Mouse (Mus musculus) limb, embryonic 13.5 days (tissue): ENCODE measurements around the gene Ephb1. TPM values are rescaled to one million over a fixed set of nuclear protein-coding genes. Genes with fewer than 3 reads are reported as not detected.

Experiments
- ATAC-seq: fragments of 200-750 bp; cut with Nextera tagmentation; 2 replicates; pipeline ENCODE4 v1.8.0; 2017; ENCODE audit warnings: low read depth, moderate number of reproducible peaks, moderate TSS enrichment; ENCODE audit not compliant: low FRiP score
- H3K27ac ChIP-seq: fragments of 300-500 bp; sonication (generic); 2 replicates; pipeline ENCODE4 v1.5.1; 2015; ENCODE audit warnings: inconsistent platforms, mild to moderate bottlenecking, moderate library complexity
- H3K27me3 ChIP-seq: fragments of 300-500 bp; sonication (generic); 2 replicates; pipeline ENCODE4 v1.6.1; 2015; ENCODE audit warnings: mild to moderate bottlenecking, inconsistent platforms
- H3K36me3 ChIP-seq: fragments of 300-500 bp; sonication (generic); 2 replicates; pipeline ENCODE4 v1.6.1; 2015; ENCODE audit warnings: inconsistent platforms, mild to moderate bottlenecking, moderate library complexity
- H3K4me1 ChIP-seq: fragments of 300-500 bp; sonication (generic); 2 replicates; pipeline ENCODE4 v1.6.1; 2015; ENCODE audit warnings: inconsistent platforms
- H3K4me2 ChIP-seq: fragments of 300-500 bp; sonication (generic); replicated peaks from 2 replicates; pipeline ENCODE4 v1.6.1; 2015; ENCODE audit warnings: inconsistent platforms, mild to moderate bottlenecking, moderate library complexity
- H3K4me3 ChIP-seq: fragments of 300-500 bp; sonication (generic); 2 replicates; pipeline ENCODE4 v1.5.1; 2015; ENCODE audit warnings: moderate library complexity, mild to moderate bottlenecking, inconsistent platforms
- H3K9ac ChIP-seq: fragments of 300-500 bp; sonication (generic); 2 replicates; pipeline ENCODE4 v1.6.1; 2015; ENCODE audit warnings: mild to moderate bottlenecking, inconsistent platforms
- H3K9me3 ChIP-seq: fragments of 300-500 bp; sonication (generic); 2 replicates; pipeline ENCODE4 v1.6.1; 2016; ENCODE audit warnings: inconsistent platforms
- WGBS: fragments of 180-500 bp; shearing (Covaris S2); methylation state at CpG from one replicate; pipeline ENCODE4 v1.1.7; 2015; 5-methylcytosine and 5-hydroxymethylcytosine counted together
- polyA plus RNA-seq: library from polyadenylated mRNA; unstranded; fragments of >200 nt; fragmentation: Nextera tagmentation; extraction: Ambion mirVana; gene quantifications from 2 replicates; pipeline ENCODE4 v1.2.1, GENCODE M21; 2015

Gene Ephb1
- polyA plus RNA-seq, 1 experiment from 2014 or later: 4.2 TPM

DNA sequence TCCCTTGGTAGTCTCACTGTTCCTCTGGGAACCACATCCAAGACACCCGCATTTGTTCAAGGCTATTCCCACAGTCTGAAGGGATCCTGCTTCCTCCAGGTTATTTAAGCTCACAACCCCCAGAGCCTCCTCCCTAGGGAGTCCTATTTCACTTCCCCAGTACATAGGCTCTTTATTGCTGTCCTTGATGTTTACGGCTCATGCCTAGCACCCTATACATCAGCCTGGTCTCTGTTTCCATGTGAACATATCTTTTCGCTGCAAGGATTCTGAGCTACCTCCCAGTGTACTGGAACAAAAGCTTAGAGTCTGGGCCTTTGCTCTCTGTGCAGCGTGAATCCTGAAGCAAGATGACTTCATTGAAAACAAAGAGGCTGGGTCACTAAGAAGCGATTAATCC, 351.6 kb downstream of the Ephb1 start:
- Histone ChIP-seq H3K4me3 (no peak overlapping the region), H3K4me1 (peaks cover 3% of the 10 kb centered on the region; the same call in 1 of the 2 replicates), H3K36me3 (no peaks in the 10 kb centered on the region), H3K4me2 (no peak overlapping the region), H3K27ac (no peak overlapping the region), H3K9me3 (no peaks in the 10 kb centered on the region), H3K9ac (no peak overlapping the region), H3K27me3 (no peaks in the 10 kb centered on the region)
- 35% methylated on average over 5 of the region's 5 CpGs for WGBS
- ATAC-seq: no peak

DNA sequence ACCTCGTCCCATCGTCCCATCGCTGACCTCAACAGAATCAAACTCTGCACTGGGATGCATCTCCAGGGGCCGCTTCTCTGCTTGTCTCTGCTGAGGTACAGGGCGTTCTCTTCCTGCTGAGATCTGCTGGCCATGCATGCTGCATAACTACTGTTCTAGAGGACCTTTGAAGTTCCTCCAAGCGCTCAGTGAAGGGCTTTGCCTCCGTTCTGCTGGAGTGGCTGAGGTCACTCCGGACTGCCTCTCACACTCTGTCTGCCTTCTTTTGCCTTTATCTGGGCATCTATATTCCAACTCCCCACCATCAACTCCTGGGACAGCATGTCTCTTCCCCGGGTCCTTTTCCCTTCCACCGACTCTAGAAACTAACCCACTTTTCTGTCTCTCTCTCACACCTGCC, 352.3 kb downstream of the Ephb1 start:
- Histone ChIP-seq H3K4me3 (no peak overlapping the region), H3K9ac (no peak overlapping the region), H3K4me1 (peaks cover 3% of the 10 kb centered on the region; the same call in 1 of the 2 replicates), H3K27ac (no peak overlapping the region), H3K27me3 (no peaks in the 10 kb centered on the region), H3K9me3 (no peaks in the 10 kb centered on the region), H3K36me3 (no peaks in the 10 kb centered on the region), H3K4me2 (no peak overlapping the region)
- WGBS: 82% methylated on average over 10 of the region's 10 CpGs
- ATAC-seq: no peak

DNA sequence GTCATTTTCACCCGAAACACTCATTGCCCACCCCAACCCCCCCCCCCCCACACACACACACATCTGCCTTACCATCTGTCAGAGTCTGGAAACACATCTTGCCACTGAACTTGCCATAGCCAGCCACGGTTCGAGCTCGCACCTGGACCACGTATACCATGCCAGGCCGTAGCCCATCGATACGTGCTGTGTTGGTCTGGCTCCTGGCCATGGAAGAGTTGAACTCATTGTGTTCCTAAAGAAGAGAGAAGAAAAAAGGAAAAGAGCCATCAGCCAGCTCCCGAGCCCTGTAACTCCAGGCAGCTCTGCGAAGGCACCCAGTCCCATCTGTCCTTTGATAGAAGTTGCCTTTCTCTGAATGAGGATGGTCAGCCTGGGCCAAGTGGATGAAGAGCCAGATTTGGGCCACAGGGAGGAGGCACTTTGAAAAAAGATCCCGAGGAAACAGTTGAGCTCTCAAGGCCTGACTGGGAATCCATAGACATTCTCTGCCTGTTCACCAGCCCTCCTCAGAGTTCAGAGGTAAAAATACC, 352.8 kb downstream of the Ephb1 start:
- peaks cover 3% of the 10 kb centered on the region; the same call in 1 of the 2 replicates for H3K4me1 ChIP-seq
- 94% methylated on average over 11 of the region's 11 CpGs for WGBS
- H3K36me3 ChIP-seq: no peaks in the 10 kb centered on the region
- H3K27me3 ChIP-seq: no peaks in the 10 kb centered on the region
- H3K27ac ChIP-seq: no peak overlapping the region
- H3K9me3 ChIP-seq: no peaks in the 10 kb centered on the region
- no peak for ATAC-seq
- no peak overlapping the region for H3K4me3 ChIP-seq
- no peak overlapping the region for H3K9ac ChIP-seq
- H3K4me2 ChIP-seq: no peak overlapping the region

DNA sequence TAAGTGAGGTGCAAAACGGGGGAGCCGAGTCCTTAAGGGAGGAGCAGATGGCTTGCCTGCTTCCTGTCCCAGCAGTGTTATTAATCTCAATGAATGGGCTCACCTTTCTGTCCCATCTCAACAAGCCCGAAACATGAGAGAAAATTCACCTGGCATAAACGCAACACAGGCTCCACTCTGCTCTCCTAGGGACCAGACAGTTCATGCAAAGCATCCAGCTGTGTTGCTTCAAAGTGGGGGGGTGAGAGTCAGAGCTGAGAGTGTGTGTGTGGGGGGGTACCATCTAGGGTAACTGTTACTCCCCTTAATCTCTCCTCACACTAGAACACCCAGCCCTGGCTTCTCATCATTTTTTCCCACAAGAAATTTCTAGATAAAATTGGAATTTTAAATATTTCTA, 354.8 kb downstream of the Ephb1 start:
- no peak for ATAC-seq
- 36% methylated on average over 4 of the region's 4 CpGs for WGBS

DNA sequence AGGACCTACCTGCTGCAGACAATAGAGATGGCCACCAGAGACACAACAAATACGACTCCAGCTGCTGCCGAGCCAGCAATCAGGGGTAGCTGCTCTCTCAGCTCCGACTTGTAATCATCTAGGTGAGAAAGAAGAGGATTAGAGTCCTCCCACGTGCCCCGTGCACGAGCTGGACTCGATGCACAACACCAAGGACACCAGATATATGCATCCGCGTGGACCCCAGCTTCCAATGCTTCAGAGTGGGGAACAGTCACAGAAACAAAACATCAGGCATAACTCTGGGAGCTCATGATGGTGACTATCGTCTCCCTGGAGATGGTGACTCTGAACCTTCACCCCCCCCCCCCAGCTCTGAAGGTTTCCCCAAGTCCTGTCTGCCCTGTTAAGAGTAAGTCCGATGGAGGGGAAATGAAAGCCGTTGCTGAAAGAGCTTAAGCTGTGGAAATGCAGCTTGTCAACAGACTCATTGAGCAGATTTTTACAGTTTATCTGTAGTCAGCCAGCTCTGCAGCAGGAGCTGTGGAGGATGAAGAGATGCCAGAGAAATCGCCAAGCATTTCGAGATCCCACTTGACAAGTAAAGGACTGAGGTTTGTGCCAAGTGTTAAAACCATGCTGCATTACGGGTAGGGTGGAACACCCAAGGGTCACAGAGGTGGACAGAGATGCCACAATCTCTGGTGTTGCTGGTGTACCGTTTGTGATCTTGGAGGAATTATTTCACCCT, 357.6 kb downstream of the Ephb1 start:
- H3K9me3 ChIP-seq: no peaks in the 10 kb centered on the region
- WGBS: 77% methylated on average over 16 of the region's 16 CpGs
- no peak overlapping the region for H3K4me2 ChIP-seq
- no peaks in the 10 kb centered on the region for H3K27me3 ChIP-seq
- H3K4me1 ChIP-seq: peaks cover 3% of the 10 kb centered on the region; the same call in 1 of the 2 replicates
- H3K36me3 ChIP-seq: no peaks in the 10 kb centered on the region
- H3K9ac ChIP-seq: no peak overlapping the region
- no peak for ATAC-seq
- H3K27ac ChIP-seq: no peak overlapping the region
- no peak overlapping the region for H3K4me3 ChIP-seq

More for the DNA sequence above, 354.8 kb downstream of the Ephb1 start:
- Histone ChIP-seq H3K36me3 (no peaks in the 10 kb centered on the region), H3K9me3 (no peaks in the 10 kb centered on the region), H3K9ac (no peak overlapping the region), H3K27me3 (no peaks in the 10 kb centered on the region), H3K4me2 (no peak overlapping the region), H3K4me3 (no peak overlapping the region), H3K27ac (no peak overlapping the region), H3K4me1 (peaks cover 3% of the 10 kb centered on the region; the same call in 1 of the 2 replicates)

DNA sequence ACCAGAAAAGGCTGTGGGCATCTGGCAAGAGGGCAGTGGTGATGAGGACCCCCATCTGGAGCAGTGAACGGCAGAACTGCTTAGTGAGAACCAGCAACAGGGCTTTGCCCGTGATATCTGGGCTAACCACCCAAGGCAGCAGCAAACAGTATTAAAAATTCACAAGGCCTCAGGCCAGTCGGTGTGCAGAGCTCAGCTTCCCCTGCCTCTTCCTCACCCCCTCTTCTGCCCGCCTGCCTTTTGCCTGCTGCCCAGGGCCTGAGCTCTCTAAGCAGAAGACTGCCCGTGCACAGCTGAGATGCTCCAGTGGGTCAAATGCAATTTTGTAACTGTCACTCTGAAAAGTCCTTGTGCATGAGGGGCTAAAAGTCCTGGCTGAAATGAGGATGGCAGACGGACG, 358.3 kb downstream of the Ephb1 start:
- Histone ChIP-seq H3K4me2 (no peak overlapping the region), H3K9me3 (no peaks in the 10 kb centered on the region), H3K4me3 (no peak overlapping the region), H3K27ac (no peak overlapping the region), H3K27me3 (no peaks in the 10 kb centered on the region), H3K9ac (no peak overlapping the region), H3K36me3 (no peaks in the 10 kb centered on the region), H3K4me1 (peaks cover 3% of the 10 kb centered on the region; the same call in 1 of the 2 replicates)
- WGBS: 71% methylated on average over 7 of the region's 7 CpGs
- ATAC-seq: no peak

DNA sequence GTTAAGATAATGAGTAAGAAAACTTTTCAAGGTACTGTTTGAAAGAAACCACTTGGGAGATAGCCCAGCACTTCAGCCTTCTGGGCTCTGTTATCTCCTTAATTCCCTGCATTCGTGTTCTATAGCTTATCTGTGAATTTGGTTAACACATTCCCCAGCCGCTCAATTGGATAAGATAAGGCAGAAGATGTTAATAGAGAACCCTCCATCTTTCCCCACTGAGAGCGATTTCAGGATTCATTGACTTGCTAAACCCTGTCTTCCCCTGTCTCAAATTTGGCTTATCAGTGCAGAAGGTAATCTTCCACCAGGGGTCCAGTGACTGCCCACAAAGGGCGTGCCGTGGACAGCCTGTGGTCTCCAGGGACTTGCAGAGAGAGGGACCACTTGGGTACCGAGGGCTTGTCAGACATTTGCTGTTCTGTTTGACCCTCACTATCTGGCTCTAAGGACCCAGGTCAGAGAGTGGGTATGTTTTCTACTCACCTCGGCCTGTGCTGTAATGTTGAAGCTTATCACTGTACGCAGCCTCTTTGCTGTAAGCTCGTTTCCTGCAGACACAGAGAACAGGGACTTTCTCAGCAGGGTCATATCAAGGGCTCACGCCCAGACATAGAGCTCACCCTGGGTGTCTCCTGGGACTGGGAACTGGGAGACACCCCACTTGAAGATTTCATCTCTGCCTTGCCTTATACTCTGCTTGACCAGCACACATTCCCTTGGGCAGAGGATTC, 358.9 kb downstream of the Ephb1 start:
- Histone ChIP-seq H3K4me3 (no peak overlapping the region), H3K27me3 (no peaks in the 10 kb centered on the region), H3K9me3 (no peaks in the 10 kb centered on the region), H3K4me1 (peaks cover 3% of the 10 kb centered on the region; the same call in 1 of the 2 replicates), H3K9ac (no peak overlapping the region), H3K36me3 (no peaks in the 10 kb centered on the region), H3K27ac (no peak overlapping the region), H3K4me2 (no peak overlapping the region)
- ATAC-seq: no peak
- 73% methylated on average over 10 of the region's 10 CpGs for WGBS

DNA sequence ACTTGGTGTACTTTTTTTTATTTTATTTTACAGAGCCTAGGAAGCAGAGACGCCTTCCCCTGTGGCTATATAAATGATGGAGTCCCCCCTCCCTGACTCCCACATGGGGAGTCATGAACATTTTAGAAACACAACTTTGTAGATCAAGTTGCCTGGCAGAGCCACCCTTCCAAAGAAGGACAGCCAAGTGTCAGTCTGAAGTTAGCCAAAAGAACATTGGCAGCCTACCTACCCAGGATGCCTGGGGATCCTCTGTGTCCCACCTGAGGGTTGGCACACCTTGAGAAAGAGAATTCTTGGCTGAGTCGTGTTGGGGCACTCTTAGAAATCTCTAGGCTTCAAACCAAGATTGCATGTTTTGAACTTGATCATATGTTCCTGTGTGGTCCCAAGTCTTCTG, 360.4 kb downstream of the Ephb1 start:
- WGBS: 74% methylated on average over 2 of the region's 2 CpGs
- ATAC-seq: no peak

DNA sequence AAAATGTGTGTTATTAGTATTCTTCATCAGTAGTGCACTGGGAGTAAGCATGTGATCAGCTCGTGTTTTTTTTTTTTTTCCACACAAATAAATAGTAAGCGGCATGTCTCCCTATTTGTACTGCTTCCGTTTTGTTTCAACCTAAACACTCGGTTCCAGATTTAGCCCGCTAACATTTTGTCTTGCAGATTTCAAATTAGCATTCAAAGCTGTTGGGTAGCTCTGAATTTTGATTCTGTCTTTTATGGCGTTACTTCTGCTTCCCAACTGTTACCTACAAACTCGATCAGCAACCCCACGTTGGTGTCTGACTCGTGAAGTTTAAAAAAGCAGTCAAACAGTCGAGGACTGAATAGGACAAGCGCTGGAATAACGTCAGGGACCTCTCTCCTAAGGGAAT, 363.7 kb downstream of the Ephb1 start:
- H3K36me3 ChIP-seq: no peaks in the 10 kb centered on the region
- no peak for ATAC-seq
- H3K9me3 ChIP-seq: no peaks in the 10 kb centered on the region
- H3K4me1 ChIP-seq: no peaks in the 10 kb centered on the region
- no peak overlapping the region for H3K4me2 ChIP-seq
- H3K9ac ChIP-seq: no peak overlapping the region
- H3K4me3 ChIP-seq: no peak overlapping the region
- no peak overlapping the region for H3K27ac ChIP-seq
- WGBS: 74% methylated on average over 12 of the region's 12 CpGs
- H3K27me3 ChIP-seq: no peaks in the 10 kb centered on the region

More for the DNA sequence above, 360.4 kb downstream of the Ephb1 start:
- no peak overlapping the region for H3K4me2 ChIP-seq
- H3K9ac ChIP-seq: no peak overlapping the region
- H3K27ac ChIP-seq: no peak overlapping the region
- H3K4me3 ChIP-seq: no peak overlapping the region
- H3K9me3 ChIP-seq: no peaks in the 10 kb centered on the region
- no peaks in the 10 kb centered on the region for H3K36me3 ChIP-seq
- no peaks in the 10 kb centered on the region for H3K4me1 ChIP-seq
- H3K27me3 ChIP-seq: no peaks in the 10 kb centered on the region

DNA sequence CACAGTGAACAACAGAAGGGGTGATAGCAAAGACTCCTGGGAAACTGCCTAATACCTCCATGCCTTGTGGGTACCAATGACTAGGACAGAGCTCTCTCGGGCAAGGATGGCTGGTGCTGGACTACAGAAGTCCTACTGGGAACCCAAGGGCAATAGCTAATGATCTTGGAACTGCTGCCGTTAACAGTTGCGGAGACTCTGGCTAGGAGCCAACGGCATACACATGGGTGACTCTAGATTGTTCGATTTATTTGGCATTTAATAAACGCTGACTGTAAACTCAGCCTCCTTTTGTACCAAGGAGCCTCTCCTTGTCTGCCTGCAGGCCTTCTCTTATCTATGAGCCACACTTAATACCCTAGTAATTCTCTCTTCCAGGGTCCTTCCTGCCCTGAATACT, 364.5 kb downstream of the Ephb1 start:
- no peak overlapping the region for H3K4me2 ChIP-seq
- no peak for ATAC-seq
- H3K27me3 ChIP-seq: no peaks in the 10 kb centered on the region
- WGBS: 74% methylated on average over 6 of the region's 6 CpGs
- no peaks in the 10 kb centered on the region for H3K36me3 ChIP-seq
- no peaks in the 10 kb centered on the region for H3K9me3 ChIP-seq
- no peaks in the 10 kb centered on the region for H3K4me1 ChIP-seq
- H3K4me3 ChIP-seq: no peak overlapping the region
- no peak overlapping the region for H3K27ac ChIP-seq
- H3K9ac ChIP-seq: no peak overlapping the region

DNA sequence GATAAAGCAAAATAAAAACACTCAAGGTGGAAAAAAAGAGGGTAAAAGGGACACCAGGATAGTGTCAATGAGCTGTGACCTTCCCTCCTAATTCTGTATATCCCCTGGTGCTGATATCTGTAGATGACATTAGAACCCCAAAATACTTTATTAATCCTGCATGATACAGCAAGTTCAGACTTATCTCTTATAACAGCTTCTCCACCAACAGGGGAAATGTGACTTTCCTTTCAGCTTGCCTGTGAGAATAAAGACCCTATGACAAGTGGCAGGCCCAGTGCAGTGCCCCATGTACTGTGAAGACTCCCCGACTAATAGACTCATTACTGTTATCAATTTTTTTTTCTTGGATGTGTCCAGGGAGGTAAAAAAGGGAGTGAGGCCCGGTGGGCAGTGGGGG, 367.6 kb downstream of the Ephb1 start:
- no peak overlapping the region for H3K27ac ChIP-seq
- H3K9ac ChIP-seq: no peak overlapping the region
- no peak overlapping the region for H3K4me2 ChIP-seq
- no peaks in the 10 kb centered on the region for H3K4me1 ChIP-seq
- H3K36me3 ChIP-seq: no peaks in the 10 kb centered on the region
- no peaks in the 10 kb centered on the region for H3K9me3 ChIP-seq
- H3K4me3 ChIP-seq: no peak overlapping the region
- no peak for ATAC-seq
- no peaks in the 10 kb centered on the region for H3K27me3 ChIP-seq
- WGBS: 88% methylated on average over 2 of the region's 2 CpGs

DNA sequence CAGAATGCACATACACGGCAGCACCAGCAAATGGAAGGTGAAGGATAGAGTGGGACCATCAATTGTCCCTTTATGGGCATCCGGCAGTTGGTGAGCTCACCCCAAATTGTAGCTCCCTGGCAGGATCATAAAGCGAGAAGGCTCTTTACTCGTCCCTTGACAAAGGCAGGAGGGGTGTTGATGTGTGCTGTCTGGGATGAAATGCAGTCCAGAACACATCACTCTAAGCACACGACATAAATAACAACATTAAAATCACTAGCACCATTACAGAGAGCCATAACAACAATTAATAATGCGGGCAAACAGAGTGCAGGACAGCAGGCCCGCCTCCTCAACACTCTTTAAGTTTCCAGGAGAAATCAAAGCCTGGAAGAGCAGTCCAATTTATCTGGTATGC, 372.1 kb downstream of the Ephb1 start:
- Histone ChIP-seq H3K4me3 (no peak overlapping the region), H3K9ac (no peak overlapping the region), H3K27ac (no peak overlapping the region), H3K36me3 (no peaks in the 10 kb centered on the region), H3K9me3 (no peaks in the 10 kb centered on the region), H3K4me1 (no peaks in the 10 kb centered on the region), H3K4me2 (no peak overlapping the region), H3K27me3 (no peaks in the 10 kb centered on the region)
- no peak for ATAC-seq
- 44% methylated on average over 7 of the region's 7 CpGs for WGBS
